Mouse (Mus musculus): Measurements from ENCODE around the gene Traf3ip2.

DNA sequence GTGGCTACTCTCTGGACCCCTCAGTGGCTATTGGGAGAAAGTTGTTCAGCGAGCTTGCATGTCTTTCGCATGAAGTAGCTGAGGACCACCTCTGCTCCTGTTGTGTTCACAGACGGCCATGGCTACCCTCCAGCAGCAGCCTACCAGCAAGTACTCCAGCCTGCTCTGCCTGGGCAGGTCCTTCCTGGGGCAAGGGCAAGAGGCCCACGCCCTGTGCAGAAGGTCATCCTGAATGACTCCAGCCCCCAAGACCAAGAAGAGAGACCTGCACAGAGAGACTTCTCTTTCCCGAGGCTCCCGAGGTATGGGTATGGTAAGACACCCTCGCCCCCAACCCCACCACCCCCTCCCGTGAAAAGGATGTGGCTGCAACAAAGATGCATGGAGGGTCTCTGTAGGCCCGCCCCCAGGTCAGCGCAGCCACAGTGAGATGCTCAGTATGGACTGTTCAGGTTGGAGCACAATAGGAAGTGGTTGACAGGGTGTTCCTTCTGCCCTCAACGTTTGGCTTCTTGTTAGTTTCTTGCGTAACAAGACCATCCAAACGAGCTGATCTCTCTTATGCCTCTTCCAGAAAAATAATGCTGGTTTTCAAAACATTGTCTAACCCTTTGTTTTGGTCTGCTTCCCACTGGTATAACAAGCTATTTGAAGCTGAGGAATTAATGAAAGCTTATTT is 21.8 kb downstream of the Traf3ip2 start:
- TF ChIP-seq TAL1 (IDR thresholded peaks at IDR 0.05; ENCODE audit: low read length) (no peak), GATA1 (IDR thresholded peaks at IDR 0.05; ENCODE audit: low read length) (no peak)
